Mouse (Mus musculus) heart, embryonic 12.5 days (tissue): Measurements from ENCODE around the gene Fam69a. TPM values are rescaled to one million over a fixed set of nuclear protein-coding genes. Genes with fewer than 3 reads are reported as not detected.
"Not testable (repeated sequence)": the region's sequence is repeated elsewhere in the genome, so short reads cannot be mapped to it uniquely, and the experiment has no call there.

ENCODE experiments used
- ATAC-seq: fragments of 200-750 bp; cut with Nextera tagmentation; 2 replicates; pipeline ENCODE4 v1.8.0; 2017; ENCODE audit warnings: moderate TSS enrichment, moderate library complexity; ENCODE audit not compliant: insufficient number of reproducible peaks, low FRiP score
- H3K27ac ChIP-seq: fragments of 300-500 bp; sonication (generic); 2 replicates; pipeline ENCODE4 v1.5.1; 2016; ENCODE audit warnings: mild to moderate bottlenecking, moderate library complexity; ENCODE audit not compliant: poor library complexity, severe bottlenecking
- H3K27me3 ChIP-seq: fragments of 300-500 bp; sonication (generic); replicated peaks from 2 replicates; pipeline ENCODE4 v1.6.1; 2016; ENCODE audit warnings: mild to moderate bottlenecking, moderate library complexity
- H3K36me3 ChIP-seq: fragments of 300-500 bp; sonication (generic); 2 replicates; pipeline ENCODE4 v1.6.1; 2016; ENCODE audit warnings: mild to moderate bottlenecking, moderate library complexity
- H3K4me1 ChIP-seq: fragments of 300-500 bp; sonication (generic); replicated peaks from 2 replicates; pipeline ENCODE4 v1.6.1; 2016; ENCODE audit warnings: mild to moderate bottlenecking
- H3K4me2 ChIP-seq: fragments of 300-500 bp; sonication (generic); 2 replicates; pipeline ENCODE4 v1.6.1; 2016; ENCODE audit warnings: mild to moderate bottlenecking, moderate library complexity
- H3K4me3 ChIP-seq: fragments of 300-500 bp; sonication (generic); 2 replicates; pipeline ENCODE4 v1.5.1; 2016; ENCODE audit warnings: mild to moderate bottlenecking
- H3K9ac ChIP-seq: fragments of 300-500 bp; sonication (generic); 2 replicates; pipeline ENCODE4 v1.6.1; 2016; ENCODE audit warnings: mild to moderate bottlenecking, moderate library complexity
- H3K9me3 ChIP-seq: fragments of 300-500 bp; sonication (generic); replicated peaks from 2 replicates; pipeline ENCODE4 v1.6.1; 2016; ENCODE audit warnings: mild to moderate bottlenecking, moderate library complexity
- WGBS: fragments of 180-500 bp; shearing (Covaris S2); methylation state at CpG from one replicate; pipeline ENCODE4 v1.1.7; 2016; 5-methylcytosine and 5-hydroxymethylcytosine counted together
- polyA plus RNA-seq: library from polyadenylated mRNA; unstranded; fragments of >200 nt; fragmentation: Nextera tagmentation; extraction: Ambion mirVana; gene quantifications from 2 replicates; pipeline ENCODE4 v1.2.1, GENCODE M21; 2016

Gene Fam69a
- 21.0 and 22.2 TPM in 2 replicates for polyA plus RNA-seq

- peak; percentile 94 for ATAC-seq
- peak within 1 kb of the TSS; percentile 92 for H3K9ac ChIP-seq
- no peaks in the 10 kb centered on the region for H3K27me3 ChIP-seq
- H3K27ac ChIP-seq = peak within 1 kb of the TSS; percentile 89
- H3K4me1 ChIP-seq = peaks cover 3% of the 10 kb centered on the region; the same call in 1 of the 2 replicates
- WGBS = under 1% methylated on average over 67 of the region's 91 CpGs
- no peaks in the 10 kb centered on the region for H3K9me3 ChIP-seq
- H3K4me3 ChIP-seq = peak within 1 kb of the TSS; percentile 90
- H3K36me3 ChIP-seq = no peaks in the 10 kb centered on the region
- peak within 1 kb of the TSS; percentile 83 for H3K4me2 ChIP-seq
Measured at GRCm38 (mm10) chr5:107986967-107987834, at the start of gene Fam69a. Fam69a (minus strand) TSS chr5:107987085.

DNA sequence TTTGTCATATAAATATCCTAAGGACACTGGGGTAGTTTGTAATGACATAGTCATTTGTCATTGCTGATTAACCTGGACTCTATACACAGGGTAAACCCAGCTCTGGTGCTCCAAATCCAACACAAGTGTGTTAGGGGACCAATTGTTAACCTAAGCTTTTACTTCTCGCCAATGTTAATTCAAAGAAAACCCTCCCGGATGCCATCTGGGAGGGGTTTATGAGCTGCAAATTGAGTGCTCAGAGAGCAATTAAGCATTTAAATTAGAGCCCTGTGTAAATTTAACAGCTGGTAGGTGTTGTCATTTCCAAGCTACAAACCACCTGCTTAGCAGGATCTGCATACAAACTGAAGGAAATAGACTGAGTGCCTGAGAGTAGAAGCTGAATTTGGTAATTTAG lies 48.6 kb upstream of the Fam69a start:
- no peak overlapping the region for H3K4me3 ChIP-seq
- no peaks in the 10 kb centered on the region for H3K4me1 ChIP-seq
- H3K27me3 ChIP-seq = no peaks in the 10 kb centered on the region
- ATAC-seq = no peak
- no peaks in the 10 kb centered on the region for H3K9me3 ChIP-seq
- no peak overlapping the region for H3K9ac ChIP-seq
- H3K27ac ChIP-seq = no peak overlapping the region
- no peak overlapping the region for H3K4me2 ChIP-seq
- H3K36me3 ChIP-seq = no peaks in the 10 kb centered on the region
- 22% methylated on average over 2 of the region's 2 CpGs for WGBS

GRCm38 (mm10) chr5:108034194-108034593 lies 47.3 kb upstream of the Fam69a start:
- 31% methylated on average over 4 of the region's 4 CpGs for WGBS
- H3K27me3 ChIP-seq = no peaks in the 10 kb centered on the region
- H3K4me1 ChIP-seq = no peaks in the 10 kb centered on the region
- no peaks in the 10 kb centered on the region for H3K9me3 ChIP-seq
- H3K4me2 ChIP-seq = no peak overlapping the region
- H3K36me3 ChIP-seq = no peaks in the 10 kb centered on the region
- ATAC-seq = no peak
- no peak overlapping the region for H3K4me3 ChIP-seq
- H3K27ac ChIP-seq = no peak overlapping the region
- no peak overlapping the region for H3K9ac ChIP-seq

DNA sequence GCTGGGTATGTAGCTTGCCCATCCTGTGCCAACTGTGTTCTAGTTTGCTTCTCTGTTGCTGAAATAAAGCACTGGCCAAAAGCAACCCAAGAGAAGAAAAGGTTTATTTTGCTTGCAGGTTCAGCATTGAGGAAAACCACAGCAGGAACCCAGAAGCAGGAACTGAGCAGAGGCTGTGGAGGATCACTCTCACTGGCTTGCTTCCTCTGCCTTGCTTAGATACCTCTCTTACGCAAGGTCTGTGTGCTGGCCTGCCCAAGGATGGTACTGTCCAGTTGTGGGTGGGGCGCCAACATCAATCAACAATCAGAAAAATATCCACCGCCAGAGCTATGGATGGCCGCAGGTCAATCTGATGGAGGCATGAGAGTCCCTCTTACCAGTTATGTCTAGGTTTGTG lies 44.4 kb upstream of the Fam69a start:
- WGBS = 84% methylated on average over 4 of the region's 4 CpGs
- no peak overlapping the region for H3K4me2 ChIP-seq
- H3K4me1 ChIP-seq = 0 out of 2 replicates have a peak, but pooled peaks cover 2% of the 10 kb centered on the region
- H3K36me3 ChIP-seq = no peaks in the 10 kb centered on the region
- ATAC-seq = no peak
- no peaks in the 10 kb centered on the region for H3K27me3 ChIP-seq
- no peaks in the 10 kb centered on the region for H3K9me3 ChIP-seq
- H3K27ac ChIP-seq = no peak overlapping the region
- H3K4me3 ChIP-seq = no peak overlapping the region
- no peak overlapping the region for H3K9ac ChIP-seq

DNA sequence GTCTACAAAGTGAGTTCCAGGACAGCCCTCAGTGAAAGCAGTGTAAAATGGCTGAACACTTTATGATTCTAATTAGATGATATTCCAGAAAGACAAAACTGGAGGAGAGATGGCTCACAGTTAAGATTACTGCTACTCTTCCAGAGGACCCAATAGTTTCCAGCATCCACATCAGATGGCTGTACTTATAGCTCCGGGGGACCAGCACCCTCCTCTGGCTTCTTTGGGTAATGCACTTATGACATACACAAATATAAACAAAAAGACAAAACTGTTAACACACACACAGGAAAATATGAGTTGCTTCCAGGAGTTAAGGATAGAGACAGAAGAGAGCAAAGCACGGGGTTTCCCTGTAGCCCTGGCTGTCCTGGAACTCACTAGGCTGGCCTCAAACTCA lies 43.1 kb upstream of the Fam69a start:
- no peak overlapping the region for H3K4me2 ChIP-seq
- 0 out of 2 replicates have a peak, but pooled peaks cover 2% of the 10 kb centered on the region for H3K4me1 ChIP-seq
- no peaks in the 10 kb centered on the region for H3K36me3 ChIP-seq
- 66% methylated on average over 2 of the region's 2 CpGs for WGBS
- H3K27me3 ChIP-seq = no peaks in the 10 kb centered on the region
- no peak for ATAC-seq
- no peak overlapping the region for H3K4me3 ChIP-seq
- H3K9me3 ChIP-seq = no peaks in the 10 kb centered on the region
- H3K9ac ChIP-seq = no peak overlapping the region
- H3K27ac ChIP-seq = no peak overlapping the region

GRCm38 (mm10) chr5:108028797-108029536 lies 42.1 kb upstream of the Fam69a start:
- H3K4me3 ChIP-seq, H3K27ac ChIP-seq, H3K9me3 ChIP-seq, H3K27me3 ChIP-seq, H3K36me3 ChIP-seq, H3K4me2 ChIP-seq, ATAC-seq, H3K9ac ChIP-seq, H3K4me1 ChIP-seq: not testable (repeated sequence)
- 82% methylated on average over 7 of the region's 7 CpGs for WGBS

DNA sequence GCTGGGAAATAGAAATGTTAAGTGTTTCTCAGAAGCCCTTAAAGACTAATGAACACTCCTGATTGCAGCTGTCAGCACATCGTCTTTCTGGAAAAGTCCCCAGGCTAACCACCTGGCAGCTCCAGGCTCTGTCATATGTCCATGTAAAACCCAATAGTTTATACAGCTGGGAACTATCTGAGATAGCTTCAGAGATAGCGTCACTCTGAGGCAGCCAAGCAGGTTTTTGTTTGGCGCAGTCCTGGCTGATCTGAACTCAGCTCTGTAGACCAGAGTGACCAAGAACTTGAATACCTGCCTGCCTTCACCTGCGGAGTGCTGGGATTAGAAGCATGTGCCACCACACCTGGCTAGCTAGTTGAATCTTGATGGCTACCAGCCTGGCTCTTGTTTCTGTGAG lies 41.3 kb upstream of the Fam69a start:
- WGBS = 77% methylated on average over 4 of the region's 4 CpGs
- 0 out of 2 replicates have a peak, but pooled peaks cover 2% of the 10 kb centered on the region for H3K4me1 ChIP-seq
- H3K9ac ChIP-seq = no peak overlapping the region
- no peak overlapping the region for H3K27ac ChIP-seq
- no peaks in the 10 kb centered on the region for H3K9me3 ChIP-seq
- H3K4me2 ChIP-seq = no peak overlapping the region
- H3K27me3 ChIP-seq = no peaks in the 10 kb centered on the region
- H3K36me3 ChIP-seq = no peaks in the 10 kb centered on the region
- no peak for ATAC-seq
- H3K4me3 ChIP-seq = no peak overlapping the region

DNA sequence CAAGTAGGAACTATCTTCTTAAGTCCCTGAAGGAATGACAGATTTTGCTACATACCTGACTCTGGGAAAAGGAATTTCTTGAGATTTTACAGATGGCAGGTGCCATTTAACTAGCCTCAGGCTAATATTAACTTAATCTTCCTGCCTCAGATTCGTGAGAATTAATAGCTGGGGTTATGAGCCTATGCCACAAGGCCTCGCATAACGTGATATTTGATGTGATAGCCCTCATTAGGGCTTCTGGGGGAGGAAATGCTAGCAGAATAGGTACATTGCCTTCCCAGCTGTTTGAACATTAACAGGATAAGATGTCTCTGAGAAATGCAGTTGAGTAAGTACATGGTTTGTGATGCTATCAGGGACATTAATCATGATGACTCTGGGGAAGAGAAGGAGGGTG lies 34.5 kb upstream of the Fam69a start:
- Histone ChIP-seq H3K27ac (no peak overlapping the region), H3K4me1 (no peaks in the 10 kb centered on the region), H3K9ac (no peak overlapping the region), H3K27me3 (no peaks in the 10 kb centered on the region), H3K4me2 (no peak overlapping the region), H3K36me3 (no peaks in the 10 kb centered on the region), H3K4me3 (no peak overlapping the region), H3K9me3 (no peaks in the 10 kb centered on the region)
- no peak for ATAC-seq
- 64% methylated on average over 3 of the region's 3 CpGs for WGBS

GRCm38 (mm10) chr5:108019367-108019766 lies 32.5 kb upstream of the Fam69a start:
- H3K4me1 ChIP-seq = peaks cover 5% of the 10 kb centered on the region
- no peak overlapping the region for H3K27ac ChIP-seq
- no peaks in the 10 kb centered on the region for H3K9me3 ChIP-seq
- H3K27me3 ChIP-seq = no peaks in the 10 kb centered on the region
- no peak overlapping the region for H3K4me2 ChIP-seq
- H3K36me3 ChIP-seq = no peaks in the 10 kb centered on the region
- no peak overlapping the region for H3K9ac ChIP-seq
- WGBS = 22% methylated on average over 2 of the region's 2 CpGs
- H3K4me3 ChIP-seq = no peak overlapping the region
- ATAC-seq = no peak

DNA sequence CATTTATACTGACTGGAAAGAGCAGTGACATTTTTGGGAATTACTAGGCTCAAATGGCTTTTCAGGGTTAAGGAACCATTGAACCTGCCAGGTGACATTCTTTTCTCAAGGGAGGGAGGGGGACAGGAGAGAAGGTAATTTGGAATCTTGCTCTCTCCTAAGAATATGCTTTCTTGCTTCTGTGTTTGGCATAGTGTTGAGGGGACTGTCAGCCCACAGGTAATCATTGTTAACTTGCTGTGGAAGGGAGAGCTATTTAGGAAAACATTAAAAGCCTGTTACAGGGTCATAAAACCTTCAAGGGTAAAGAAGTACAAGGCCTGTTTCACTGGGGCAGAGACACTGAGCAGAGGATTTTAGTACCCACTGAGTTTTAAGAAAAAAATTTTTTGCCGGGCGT lies 30.3 kb upstream of the Fam69a start:
- H3K4me1 ChIP-seq = peaks cover 5% of the 10 kb centered on the region
- H3K9ac ChIP-seq = no peak overlapping the region
- no peaks in the 10 kb centered on the region for H3K27me3 ChIP-seq
- WGBS = 89% methylated on average over 2 of the region's 2 CpGs
- H3K9me3 ChIP-seq = no peaks in the 10 kb centered on the region
- no peak overlapping the region for H3K4me2 ChIP-seq
- no peaks in the 10 kb centered on the region for H3K36me3 ChIP-seq
- no peak for ATAC-seq
- no peak overlapping the region for H3K4me3 ChIP-seq
- no peak overlapping the region for H3K27ac ChIP-seq

- ATAC-seq = peak; percentile 87
- no peak overlapping the region for H3K9ac ChIP-seq
- no peaks in the 10 kb centered on the region for H3K27me3 ChIP-seq
- no peaks in the 10 kb centered on the region for H3K9me3 ChIP-seq
- H3K36me3 ChIP-seq = no peaks in the 10 kb centered on the region
- H3K27ac ChIP-seq = 0 out of 2 replicates have a peak overlapping the region, but pooled peaks have one; percentile 40
- WGBS = 49% methylated on average over 7 of the region's 7 CpGs
- H3K4me3 ChIP-seq = no peak overlapping the region
- peaks cover 5% of the 10 kb centered on the region for H3K4me1 ChIP-seq
- no peak overlapping the region for H3K4me2 ChIP-seq
Measured at GRCm38 (mm10) chr5:108015422-108015821, 28.5 kb upstream of the Fam69a start.
